Comparison of ENCODE assay signal across 12 mouse cellular contexts in the genomic region with DNA sequence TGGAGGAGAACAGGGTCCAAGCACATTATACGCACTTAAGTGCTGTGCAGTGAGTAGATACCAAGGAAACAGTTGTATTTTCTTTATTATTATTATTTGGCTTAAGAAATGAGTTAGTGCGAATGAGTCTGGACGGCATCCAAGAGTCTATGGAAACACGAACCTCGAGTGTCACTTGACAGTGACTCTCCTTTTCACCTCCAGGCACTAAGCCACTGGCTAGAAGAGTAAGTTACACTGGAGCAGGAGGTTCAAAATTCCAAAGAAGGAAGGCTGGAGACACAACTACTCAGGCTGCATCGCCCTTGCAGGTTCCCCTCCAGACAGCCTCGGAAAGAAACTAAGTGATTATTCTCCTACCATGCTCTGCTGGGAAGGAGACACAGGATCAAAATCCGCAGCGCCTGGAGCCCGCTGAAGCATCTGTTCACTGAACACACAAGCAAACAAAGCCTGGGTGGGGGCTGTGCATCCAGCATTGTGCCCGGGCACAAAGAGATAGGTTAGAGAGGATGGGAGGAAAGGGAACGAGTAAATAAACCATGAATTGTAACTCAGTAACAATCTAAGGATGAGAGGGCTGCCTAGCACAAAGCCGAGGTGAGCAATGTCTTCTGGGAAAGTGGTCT. TPM values are rescaled to one million over a fixed set of nuclear protein-coding genes. Genes with fewer than 3 reads are reported as not detected.
A peak's percentile ranks its signal among the peaks of the same experiment; 100 is the strongest.
DNase-seq lines count a peak whose midpoint lies in the region; ATAC-seq and TF ChIP-seq lines count a peak whose summit lies in the region.
"Had no signal": no experiment of that assay in that cellular context is flagged by ENCODE, and none has a peak within 500 bp of the region (broad histone marks: within the 10 kb centered on the region; RNA-seq: fewer than 3 reads in every experiment).

No protein-coding gene starts in this region.

- peaks cover 10 to 12% of the 10 kb centered on the region in 2 experiments for H3K4me1 ChIP-seq in heart, embryonic 14.5 days (ENCODE audit: control insufficient read depth in 2 of 2, insufficient read depth in 2 of 2, low read length in 2 of 2)
- no peaks in the 10 kb centered on the region for H3K4me1 ChIP-seq in forebrain, postnatal 0 days (ENCODE audit: insufficient read depth)
- H3K4me1 ChIP-seq in midbrain, embryonic 10.5 days = peaks cover 14% of the 10 kb centered on the region

- H3K4me2 ChIP-seq in heart, embryonic 14.5 days (ENCODE audit: low read length) = no peak overlapping the region
- H3K4me2 ChIP-seq in forebrain, postnatal 0 days (ENCODE audit: low read depth) = no peak overlapping the region
- H3K4me2 ChIP-seq: embryonic facial prominence, embryonic 13.5 days had no signal

- no peaks in the 10 kb centered on the region for H3K27me3 ChIP-seq in heart, embryonic 14.5 days (ENCODE audit: control insufficient read depth, insufficient read depth, low read length)
- H3K27me3 ChIP-seq in forebrain, postnatal 0 days (ENCODE audit: insufficient read depth, low read length) = no peaks in the 10 kb centered on the region
- H3K27me3 ChIP-seq in midbrain, embryonic 10.5 days (ENCODE audit: low read depth, poor library complexity, severe bottlenecking) = no peaks in the 10 kb centered on the region
- H3K27me3 ChIP-seq: embryonic facial prominence, embryonic 13.5 days had no signal

- no peak overlapping the region for H3K4me3 ChIP-seq in heart, embryonic 14.5 days (ENCODE audit: control insufficient read depth in 1 of 2, insufficient read depth in 1 of 2, low read depth in 1 of 2, low read length in 2 of 2)
- H3K4me3 ChIP-seq in forebrain, postnatal 0 days (ENCODE audit: low read depth, low read length) = no peak overlapping the region
- H3K4me3 ChIP-seq in midbrain, embryonic 10.5 days = no peak overlapping the region
- H3K4me3 ChIP-seq in layer of hippocampus, adult 2 months = no peak overlapping the region
- H3K4me3 ChIP-seq: embryonic facial prominence, embryonic 13.5 days had no signal

- H3K9ac ChIP-seq in heart, embryonic 14.5 days (ENCODE audit: low read length) = peak overlapping the region; percentile 27; the same call in 1 of the 2 replicates
- H3K9ac ChIP-seq in forebrain, postnatal 0 days = no peak overlapping the region
- H3K9ac ChIP-seq: embryonic facial prominence, embryonic 13.5 days had no signal

- intact Hi-C loops in heart, postnatal 14 days (cut with DNase I) = no loop called here

- DNase-seq in heart, postnatal 14 days = no peak
- peak; percentile 10 for DNase-seq in ZHBTc4 (ENCODE audit: low read depth, low spot score)
- DNase-seq in forebrain, postnatal 0 days = no peak
- DNase-seq in midbrain, embryonic 10.5 days (ENCODE audit: low spot score) = peak; percentile 56
- DNase-seq in layer of hippocampus, adult 11-12 months (ENCODE audit: low spot score) = no peak
- DNase-seq in left cerebral cortex, adult 8-10 months (ENCODE audit: low spot score in 2 of 2) = no peak
- no peak for DNase-seq in layer of hippocampus, adult 2 months (ENCODE audit: low spot score in 2 of 2)
- DNase-seq: adrenal gland, postnatal 36 days; gastrocnemius, postnatal 14 days; spleen, adult 18-20 months had no signal

- ATAC-seq in heart, embryonic 14.5 days (ENCODE audit: insufficient number of reproducible peaks, insufficient read depth, low FRiP score, low read depth) = no peak
- ATAC-seq in forebrain, postnatal 0 days = peak; percentile 43

- H3K36me3 ChIP-seq in heart, embryonic 14.5 days (ENCODE audit: control insufficient read depth, insufficient read depth, low read length) = no peaks in the 10 kb centered on the region
- H3K36me3 ChIP-seq in forebrain, postnatal 0 days (ENCODE audit: insufficient read depth) = no peaks in the 10 kb centered on the region
- H3K36me3 ChIP-seq in midbrain, embryonic 10.5 days = no peaks in the 10 kb centered on the region
- H3K36me3 ChIP-seq: embryonic facial prominence, embryonic 13.5 days had no signal

- no peak for TF ChIP-seq CTCF in forebrain, postnatal 0 days (IDR thresholded peaks at IDR 0.05; ENCODE audit: low read depth)
- no peak for TF ChIP-seq CTCF in layer of hippocampus, adult 2 months (conservative IDR thresholded peaks at IDR 0.05)

- no peak overlapping the region for H3K27ac ChIP-seq in heart, embryonic 14.5 days (replicated peaks in 1 of 2; ENCODE audit: control insufficient read depth in 1 of 2, insufficient read depth in 1 of 2, low read depth in 2 of 2, low read length in 2 of 2)
- H3K27ac ChIP-seq in forebrain, postnatal 0 days (ENCODE audit: low read depth, low read length) = no peak overlapping the region
- H3K27ac ChIP-seq in midbrain, embryonic 10.5 days (replicated peaks) = peak overlapping the region; percentile 74
- H3K27ac ChIP-seq in layer of hippocampus, adult 2 months = no peak overlapping the region
- H3K27ac ChIP-seq: embryonic facial prominence, embryonic 13.5 days had no signal

- no peaks in the 10 kb centered on the region for H3K9me3 ChIP-seq in heart, embryonic 14.5 days (ENCODE audit: control insufficient read depth, low read length)
- no peaks in the 10 kb centered on the region for H3K9me3 ChIP-seq in forebrain, postnatal 0 days (ENCODE audit: low read length)
- H3K9me3 ChIP-seq in midbrain, embryonic 10.5 days (replicated peaks) = no peaks in the 10 kb centered on the region
- H3K9me3 ChIP-seq: embryonic facial prominence, embryonic 13.5 days had no signal

- WGBS in heart, embryonic 14.5 days = 48% methylated on average over 13 of the region's 13 CpGs
- WGBS in forebrain, postnatal 0 days = 35% methylated on average over 13 of the region's 13 CpGs
- WGBS in midbrain, embryonic 10.5 days = 54% methylated on average over 13 of the region's 13 CpGs

RNA-seq across cellular contexts. Expression of gene Eps8, which starts 25.0 kb away (rescaled TPM):
- polyA plus RNA-seq in heart, embryonic 14.5 days (2014; fragmentation: Nextera tagmentation; extraction: Ambion mirVana) = 33.1 and 33.9 TPM in 2 replicates
- total RNA-seq in heart, postnatal 14 days (2021) = 10 to 100 TPM; 19.7 to 20.6 TPM
- total RNA-seq in forebrain, postnatal 0 days (2014; rRNA removed) = 23.5 and 26.0 TPM in 2 replicates
- 16.4 and 23.7 TPM in 2 replicates for polyA plus RNA-seq in forebrain, postnatal 0 days (2015; fragmentation: Nextera tagmentation; extraction: Ambion mirVana)
- polyA plus RNA-seq in midbrain, embryonic 10.5 days (2016; fragmentation: Nextera tagmentation; extraction: Ambion mirVana) = 5.5 and 7.1 TPM in 2 replicates
- total RNA-seq in left cerebral cortex, adult 8-10 months (2022) = 10 to 100 TPM; 26.7 to 32.0 (median 30.2) TPM
- 10 to 100 TPM; 42.3 to 44.9 TPM for total RNA-seq in layer of hippocampus, adult 2 months (2021)

Comparison
In these comparisons a context has a peak if more than half of its experiments do, and no peak if none do; other contexts are left out.
1. DNase-seq: peak in ZHBTc4 (single experiment) and midbrain, embryonic 10.5 days (single experiment); none in heart, postnatal 14 days (0 of 2), forebrain, postnatal 0 days (single experiment), layer of hippocampus, adult 11-12 months (single experiment), left cerebral cortex, adult 8-10 months (0 of 2) and layer of hippocampus, adult 2 months (0 of 2).